Mouse (Mus musculus) midbrain, embryonic 14.5 days (tissue): ENCODE measurements around the gene Rab3a. TPM values are rescaled to one million over a fixed set of nuclear protein-coding genes. Genes with fewer than 3 reads are reported as not detected.

Experiments used
- microRNA-seq: library from miRNA; unstranded; fragments of <30 nt; microRNA quantifications from one replicate; pipeline ENCODE4, GENCODE M21; 2016
- polyA plus RNA-seq: library from polyadenylated mRNA; unstranded; fragments of >200 nt; fragmentation: Nextera tagmentation; extraction: Ambion mirVana; gene quantifications from 2 replicates; pipeline ENCODE4 v1.2.1, GENCODE M21; 2014

Rab3a gene
- polyA plus RNA-seq, 1 experiment from 2014 or later: 407 TPM

Small RNA genes within 50 kb of the gene (microRNA-seq; reads per million reads assigned to microRNA genes)
- gene Mir7240: 0.44 reads per million

Other genes starting within 250 kb of the Rab3a start
- gene Rex1bd, start 247.9 kb upstream of the Rab3a start, polyA plus RNA-seq: 152 and 190 TPM in 2 replicates
- 696 and 821 TPM in 2 replicates for gene Uba52, start 243.9 kb upstream of the Rab3a start, polyA plus RNA-seq
- 328 and 408 TPM in 2 replicates for gene Fkbp8, start 227.0 kb upstream of the Rab3a start, polyA plus RNA-seq
- 50.7 and 52.6 TPM in 2 replicates for gene Kxd1, start 226.7 kb upstream of the Rab3a start, polyA plus RNA-seq
- 14.9 and 17.1 TPM in 2 replicates for gene Ell, start 215.2 kb upstream of the Rab3a start, polyA plus RNA-seq
- gene Isyna1, start 160.3 kb upstream of the Rab3a start, polyA plus RNA-seq: 91.9 and 101 TPM in 2 replicates
- gene Ssbp4, start 145.8 kb upstream of the Rab3a start, polyA plus RNA-seq: 172 and 213 TPM in 2 replicates
- 0.34 and 1.1 TPM in 2 replicates for gene Lrrc25, start 138.5 kb upstream of the Rab3a start, polyA plus RNA-seq
- 0.16 and 0.20 TPM in 2 replicates for gene Gdf15, start 122.2 kb upstream of the Rab3a start, polyA plus RNA-seq
- 86.9 and 95.8 TPM in 2 replicates for gene Pgpep1, start 94.3 kb upstream of the Rab3a start, polyA plus RNA-seq
- gene Lsm4, start 81.4 kb upstream of the Rab3a start, polyA plus RNA-seq: 175 and 201 TPM in 2 replicates
- 104 and 119 TPM in 2 replicates for gene Jund, start 55.7 kb upstream of the Rab3a start, polyA plus RNA-seq
- gene Iqcn, start 51.2 kb upstream of the Rab3a start, polyA plus RNA-seq: 0.05 TPM in 2 replicates
- not detected in 2 replicates for gene Gm3336, start 36.1 kb upstream of the Rab3a start, polyA plus RNA-seq
- gene Pde4c, start 31.0 kb upstream of the Rab3a start, polyA plus RNA-seq: 0.24 TPM in 1 of 2 replicates, not detected in the other
- gene Mpv17l2, start 6.3 kb downstream of the Rab3a start, polyA plus RNA-seq: 37.1 and 39.0 TPM in 2 replicates
- gene Pik3r2, start 22.0 kb downstream of the Rab3a start, polyA plus RNA-seq: 79.2 and 84.7 TPM in 2 replicates
- gene Mast3, start 50.4 kb downstream of the Rab3a start, polyA plus RNA-seq: 22.7 and 24.3 TPM in 2 replicates
- 0.45 TPM in 1 of 2 replicates, not detected in the other for gene Il12rb1, start 53.8 kb downstream of the Rab3a start, polyA plus RNA-seq
- 7.1 and 7.5 TPM in 2 replicates for gene Arrdc2, start 85.0 kb downstream of the Rab3a start, polyA plus RNA-seq
- gene Kcnn1, start 108.6 kb downstream of the Rab3a start, polyA plus RNA-seq: 13.3 and 16.0 TPM in 2 replicates
- gene Ccdc124, start 119.3 kb downstream of the Rab3a start, polyA plus RNA-seq: 149 and 178 TPM in 2 replicates
- 0.40 and 0.96 TPM in 2 replicates for gene Slc5a5, start 138.1 kb downstream of the Rab3a start, polyA plus RNA-seq
- 2,701 and 2,857 TPM in 2 replicates for gene Rpl18a, start 142.7 kb downstream of the Rab3a start, polyA plus RNA-seq
- 46.5 and 54.0 TPM in 2 replicates for gene Map1s, start 151.3 kb downstream of the Rab3a start, polyA plus RNA-seq